Mouse (Mus musculus) layer of hippocampus, adult 8-10 months (tissue): ENCODE measurements around the gene Ntn3. TPM values are rescaled to one million over a fixed set of nuclear protein-coding genes. Genes with fewer than 3 reads are reported as not detected.

Source experiments
- microRNA-seq, 2 experiments: library from miRNA; unstranded; fragments of <30 nt; microRNA quantifications; one replicate each; pipeline ENCODE4 v1.2.0; 2022
- total RNA-seq, 4 experiments: library from RNA; stranded (reverse); gene quantifications; 2 replicates each; pipeline ENCODE4 v1.2.4; 2022

Gene Ntn3
- total RNA-seq, 4 experiments from 2014 or later, result 8.6 to 10.1 (median 9.3) TPM

Small RNA genes lying within 50 kb of the gene (microRNA-seq; reads per million reads assigned to microRNA genes)
- gene Mir5134 (2.2 to 3.5 reads per million in 2 experiments), gene Mir6965 (0 reads per million in 2 experiments)

Other genes starting within 250 kb of the Ntn3 start
- gene Prss30, start 229.0 kb downstream of the Ntn3 start, total RNA-seq, result under 1 TPM in 1 of 4 experiments, not detected in 3; 0.45 TPM
- gene Prss22, start 211.4 kb downstream of the Ntn3 start, total RNA-seq, result under 1 TPM in 1 of 4 experiments, not detected in 3; 0.33 TPM
- not detected for gene Prss27, start 171.4 kb downstream of the Ntn3 start, total RNA-seq
- 10 to 100 TPM; 24.5 to 28.2 (median 24.8) TPM for gene Kctd5, start 136.0 kb downstream of the Ntn3 start, total RNA-seq
- gene Pdpk1, start 58.6 kb downstream of the Ntn3 start, total RNA-seq, result 100 to 1,000 TPM in 3 of 4 experiments, 10 to 100 TPM in 1; 95.3 to 124 (median 108) TPM
- 10 to 100 TPM; 35.7 to 55.8 (median 40.5) TPM for gene Amdhd2, start 45.8 kb downstream of the Ntn3 start, total RNA-seq
- gene Atp6v0c, start 39.8 kb downstream of the Ntn3 start, total RNA-seq, result 1,000 to 10,000 TPM in 3 of 4 experiments, 100 to 1,000 TPM in 1; 996 to 1,139 (median 1,074) TPM
- 10 to 100 TPM; 60.0 to 71.5 (median 64.0) TPM for gene Tbc1d24, start 4.0 kb downstream of the Ntn3 start, total RNA-seq
- 10 to 100 TPM in 2 of 4 experiments, 1 to 10 TPM in 2; 8.7 to 11.4 (median 10.0) TPM for gene Tedc2, start 11.3 kb upstream of the Ntn3 start, total RNA-seq
- gene Ccnf, start 42.0 kb upstream of the Ntn3 start, total RNA-seq, result 1 to 10 TPM; 5.1 to 8.0 (median 7.5) TPM
- gene Abca17, start 141.5 kb upstream of the Ntn3 start, total RNA-seq, result 1 to 10 TPM in 1 of 4 experiments, under 1 TPM in 3; 0.49 to 1.1 (median 0.75) TPM
- 10 to 100 TPM; 63.7 to 69.3 (median 67.1) TPM for gene Abca3, start 142.4 kb upstream of the Ntn3 start, total RNA-seq
- gene Rnps1, start 205.0 kb upstream of the Ntn3 start, total RNA-seq, result 100 to 1,000 TPM; 122 to 134 (median 134) TPM
- gene Eci1, start 217.1 kb upstream of the Ntn3 start, total RNA-seq, result 10 to 100 TPM; 23.1 to 33.9 (median 27.9) TPM
- gene Dnase1l2, start 233.6 kb upstream of the Ntn3 start, total RNA-seq, result 10 to 100 TPM in 1 of 4 experiments, 1 to 10 TPM in 3; 5.8 to 12.1 (median 8.2) TPM